Mouse (Mus musculus) cerebellum, adult 11 months (tissue): ENCODE measurements around the gene Gm49358.

Source experiments
- DNase-seq: peaks from one replicate; pipeline ENCODE4 v3.0.0; 2022

The Gm49358 gene

DNA sequence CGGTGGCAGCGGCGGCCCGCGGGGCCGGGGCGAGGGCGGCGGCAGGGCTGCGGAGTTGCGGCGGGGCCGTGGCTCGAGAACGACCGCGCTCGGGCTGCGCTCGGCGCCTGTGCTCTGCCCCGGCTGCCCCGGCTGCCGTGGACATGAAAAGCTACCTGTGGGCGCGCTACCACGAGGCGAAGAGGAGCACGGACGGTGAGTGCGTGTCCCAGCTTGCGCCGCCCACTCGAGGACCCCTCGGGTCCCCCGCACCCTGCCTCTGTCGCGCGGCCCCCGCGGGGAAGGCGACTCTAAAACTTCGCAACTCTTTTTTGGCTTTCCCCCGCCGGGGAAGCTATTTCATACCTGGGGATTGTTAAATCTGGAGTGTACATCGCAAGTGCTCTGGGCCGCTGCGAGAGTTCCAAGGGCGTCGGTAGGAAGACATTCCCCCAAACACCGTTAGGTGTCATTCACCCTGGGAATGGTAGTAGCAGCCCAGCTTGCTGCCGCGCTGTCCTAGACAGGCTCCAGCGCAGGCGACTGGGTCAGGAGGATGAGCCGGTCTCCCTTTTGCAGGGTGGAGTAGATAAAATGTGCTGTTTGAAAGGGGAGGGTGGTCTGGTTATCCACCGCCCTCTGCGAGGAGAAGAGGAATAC lies 15.5 kb downstream of the Gm49358 start:
- DNase-seq: no peak

DNA sequence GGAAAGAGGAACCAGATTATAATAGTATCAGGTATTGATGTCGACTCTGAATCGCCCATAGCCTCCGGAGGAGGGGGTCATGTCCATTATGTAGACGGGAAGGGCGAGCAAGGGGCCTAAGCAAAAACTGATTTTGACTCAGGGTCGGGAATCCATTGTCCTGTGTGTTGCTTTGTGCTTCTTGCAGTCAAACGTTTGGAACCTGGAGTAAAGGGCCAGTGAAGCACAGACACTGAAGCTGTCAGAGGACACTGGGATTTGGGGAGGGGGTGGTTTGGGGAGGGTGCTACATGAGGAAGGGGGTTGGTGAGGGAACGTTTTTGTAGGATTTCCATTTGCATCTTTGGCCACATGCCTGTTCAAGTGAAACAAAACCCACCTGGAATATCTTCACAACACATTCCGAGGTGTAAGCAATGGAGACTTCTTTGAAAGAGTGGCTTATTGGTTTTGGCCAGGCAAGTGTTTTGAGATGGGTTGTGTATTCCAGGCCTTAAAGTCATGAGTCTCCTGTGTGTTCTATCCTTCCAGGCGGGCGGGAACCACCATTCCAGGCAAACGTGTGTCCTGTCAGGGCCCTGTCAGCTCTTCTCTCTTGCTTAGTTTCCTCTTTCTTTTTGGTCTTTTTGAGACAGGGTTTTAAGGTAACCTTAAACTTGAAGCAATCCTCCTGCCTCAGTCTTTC lies 16.2 kb downstream of the Gm49358 start:
- no peak for DNase-seq

DNA sequence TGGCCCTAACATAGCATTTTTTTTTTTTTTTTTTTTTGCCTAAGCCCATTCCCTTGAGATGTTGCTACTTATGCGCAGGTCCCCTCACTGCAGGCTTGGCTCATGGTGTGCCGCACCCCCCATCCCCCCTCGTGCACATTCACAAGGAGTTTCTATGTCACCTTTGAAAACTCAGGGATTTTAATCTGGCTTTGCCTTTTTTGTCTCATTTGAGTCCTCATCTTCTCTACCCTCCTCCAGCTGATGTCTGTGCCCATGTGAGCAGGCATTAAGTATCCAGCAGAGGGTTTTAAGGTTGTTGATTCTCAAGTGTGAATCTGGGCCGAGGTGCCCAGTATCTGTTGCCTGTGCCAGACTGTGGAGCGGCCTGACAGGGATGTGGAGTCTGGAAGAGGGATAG lies 17.9 kb downstream of the Gm49358 start:
- no peak for DNase-seq

DNA sequence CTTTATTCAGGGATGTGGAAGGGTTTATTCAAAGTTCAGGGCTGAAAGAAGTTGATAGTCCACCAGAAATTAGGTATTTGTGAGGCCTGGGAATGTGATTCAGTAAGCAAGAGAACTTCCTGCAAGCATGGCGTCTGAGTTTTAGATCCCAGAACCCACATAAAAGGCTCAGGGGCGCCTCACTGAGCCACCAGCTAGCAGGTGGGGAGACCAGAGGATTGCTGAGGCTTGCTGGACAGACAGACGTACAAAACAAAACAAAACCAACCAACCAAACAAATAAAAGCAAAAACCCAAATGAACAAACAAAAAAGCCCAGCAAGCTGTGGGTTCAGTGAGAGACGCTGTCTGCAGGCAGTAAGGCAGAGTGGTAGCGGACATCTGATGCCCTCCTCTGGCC lies 18.9 kb downstream of the Gm49358 start:
- no peak for DNase-seq

DNA sequence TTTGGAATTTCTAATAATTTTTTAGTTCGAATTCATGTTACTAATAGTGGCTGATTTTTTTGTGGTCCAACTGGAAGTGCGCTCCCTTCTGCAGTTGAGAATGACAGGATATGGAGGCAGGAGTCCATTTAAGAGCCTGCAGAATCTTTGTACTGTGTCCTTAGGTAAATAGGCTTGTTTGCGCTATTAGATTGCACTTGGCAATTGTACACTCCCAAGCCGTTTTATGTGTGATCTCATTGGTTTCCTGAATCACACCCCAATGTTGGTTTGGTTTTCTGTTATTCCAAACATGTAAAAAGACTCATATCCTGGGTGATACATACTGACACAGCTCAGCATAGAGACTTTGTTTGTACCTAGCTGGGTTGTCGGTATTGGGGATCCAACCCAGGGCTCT lies 19.8 kb downstream of the Gm49358 start:
- DNase-seq: no peak

DNA sequence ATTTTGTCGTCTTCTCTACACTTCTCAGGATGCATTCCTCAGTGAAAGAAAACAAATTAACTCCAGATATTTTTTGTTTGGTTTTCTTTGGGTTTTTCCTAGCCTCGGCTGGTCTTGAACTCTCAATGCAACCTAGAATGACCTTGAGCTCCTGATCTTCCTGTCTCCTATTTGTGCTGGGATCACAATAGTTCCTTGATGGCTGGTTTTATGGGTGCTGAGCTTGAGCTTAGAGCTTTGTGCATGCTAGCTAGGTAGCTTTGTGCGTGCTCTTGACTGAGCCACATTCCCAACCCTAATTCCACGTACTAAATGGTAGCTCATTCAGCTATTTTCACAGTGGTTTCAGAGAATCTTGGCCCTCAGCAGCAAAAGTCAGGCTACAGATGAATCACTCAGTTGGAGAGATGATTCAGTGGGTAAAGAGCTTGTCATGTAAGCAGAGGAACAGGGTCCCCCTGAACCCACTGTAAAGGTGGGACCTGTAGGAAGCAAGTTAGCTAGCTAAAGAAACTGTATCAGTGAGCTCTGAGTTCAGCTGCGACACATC lies 20.4 kb downstream of the Gm49358 start:
- DNase-seq: no peak

DNA sequence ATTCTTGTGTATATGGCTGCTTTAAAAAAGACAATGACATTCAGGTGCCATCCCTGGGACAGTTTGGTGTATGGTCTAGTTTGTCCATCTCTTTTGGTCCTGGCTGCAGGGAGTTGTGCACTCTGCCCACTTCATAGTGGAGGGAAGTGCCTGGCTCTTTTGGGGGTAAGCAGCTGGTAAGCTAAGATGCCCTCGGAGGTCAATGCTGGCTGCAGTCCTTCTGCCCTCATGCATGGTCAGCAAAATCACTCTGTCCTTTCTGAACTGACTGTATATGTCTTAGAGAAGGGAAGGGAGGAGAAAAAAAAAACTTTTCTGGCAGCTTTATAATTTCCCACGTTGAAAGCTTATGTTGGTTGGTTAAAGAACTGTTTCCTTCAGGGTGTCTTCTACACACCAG lies 21.6 kb downstream of the Gm49358 start:
- DNase-seq: no peak

DNA sequence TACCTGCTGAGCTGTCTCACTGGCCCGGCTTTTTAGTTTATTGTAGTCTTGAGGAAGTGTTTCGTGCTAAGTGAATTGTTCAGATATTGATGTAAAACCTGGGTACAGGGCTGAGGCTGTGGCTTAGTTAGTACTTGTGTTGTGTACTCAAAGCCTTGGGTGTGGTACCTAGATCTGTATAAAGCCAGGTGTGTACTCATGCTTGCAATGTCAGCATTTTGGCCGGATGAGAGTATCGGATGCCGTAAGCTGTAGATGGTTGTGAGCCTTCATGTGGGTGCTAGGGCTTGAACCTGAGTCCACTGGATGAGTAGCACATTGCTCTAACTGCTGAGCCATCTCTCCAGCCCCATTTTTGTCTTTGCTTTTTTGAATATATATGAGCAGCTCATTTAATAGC lies 22.3 kb downstream of the Gm49358 start:
- DNase-seq: no peak

DNA sequence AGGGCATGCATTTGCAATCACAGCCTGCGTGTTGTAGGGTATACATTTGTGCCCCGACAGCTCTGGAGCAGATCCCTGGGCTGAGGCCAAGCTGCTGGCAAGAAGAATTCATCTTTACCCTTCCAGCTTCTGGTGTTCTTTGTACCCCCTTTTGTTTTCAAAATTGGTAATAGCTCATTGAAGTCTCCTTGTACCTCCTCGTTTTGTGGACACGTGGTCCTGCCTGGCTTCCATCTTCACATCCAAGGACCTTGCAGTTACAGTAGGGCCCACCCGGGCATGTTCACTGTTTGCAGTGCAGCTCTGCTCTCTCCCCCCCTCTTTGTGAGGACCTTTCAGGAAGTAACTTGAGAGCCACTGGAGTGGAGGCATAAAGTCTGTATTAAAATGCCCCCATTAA lies 24.4 kb downstream of the Gm49358 start:
- DNase-seq: no peak

DNA sequence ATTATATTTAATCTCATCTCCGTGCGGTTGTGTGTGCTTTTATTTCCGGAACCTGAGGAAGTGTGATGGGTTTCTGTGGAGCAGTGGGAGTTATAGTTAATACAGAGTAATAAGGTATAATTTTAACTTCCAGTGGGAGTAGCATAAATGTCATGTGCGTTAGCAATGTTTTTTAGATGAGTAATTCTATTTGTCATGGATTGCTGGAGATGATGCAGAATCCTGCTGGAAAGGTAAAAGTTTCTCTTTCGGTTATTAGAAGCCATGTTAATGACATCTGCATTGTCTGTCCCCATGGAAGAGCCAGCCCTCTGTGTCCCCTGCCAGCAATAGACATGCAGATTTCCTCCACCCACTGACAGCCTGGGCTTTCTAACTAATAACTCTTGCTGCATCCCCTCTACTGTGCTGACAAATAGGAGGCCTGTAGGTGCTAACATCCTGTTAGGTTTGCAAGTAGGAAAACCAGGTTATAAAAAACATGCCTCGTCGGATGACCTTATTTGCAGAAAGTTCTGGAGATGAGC lies 25.4 kb downstream of the Gm49358 start:
- DNase-seq: no peak

DNA sequence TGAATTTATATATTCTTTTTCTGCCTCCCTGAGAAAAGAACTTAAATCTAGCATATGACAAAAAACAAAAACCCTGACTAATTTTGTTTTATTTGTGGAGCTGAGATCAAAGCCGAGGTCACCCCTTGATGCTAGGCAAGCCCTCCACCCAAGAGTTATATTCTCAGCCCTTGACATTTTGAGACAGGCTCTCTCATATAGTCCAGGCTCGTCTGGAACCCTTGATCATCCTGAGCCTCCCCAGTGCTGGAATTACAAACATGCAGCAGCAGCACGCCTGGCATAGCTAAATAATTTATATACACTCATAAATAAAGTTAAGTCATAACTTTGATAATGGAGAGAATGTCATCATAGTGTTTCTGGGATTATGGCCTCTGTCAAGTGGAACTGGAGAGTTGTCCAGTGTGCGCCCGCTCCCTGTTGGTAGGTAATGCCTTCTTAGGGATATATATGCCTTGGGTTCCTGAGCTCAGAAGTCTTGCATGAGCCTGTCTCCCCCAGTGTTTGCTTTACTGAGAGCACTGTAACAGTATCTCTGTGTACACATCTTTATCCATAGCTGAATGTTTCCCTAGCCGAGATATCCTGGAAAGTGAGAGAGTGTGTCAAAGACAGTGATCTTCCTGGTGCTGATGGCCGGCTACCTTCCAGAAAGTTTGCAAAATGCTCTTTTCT lies 27.9 kb downstream of the Gm49358 start:
- no peak for DNase-seq

DNA sequence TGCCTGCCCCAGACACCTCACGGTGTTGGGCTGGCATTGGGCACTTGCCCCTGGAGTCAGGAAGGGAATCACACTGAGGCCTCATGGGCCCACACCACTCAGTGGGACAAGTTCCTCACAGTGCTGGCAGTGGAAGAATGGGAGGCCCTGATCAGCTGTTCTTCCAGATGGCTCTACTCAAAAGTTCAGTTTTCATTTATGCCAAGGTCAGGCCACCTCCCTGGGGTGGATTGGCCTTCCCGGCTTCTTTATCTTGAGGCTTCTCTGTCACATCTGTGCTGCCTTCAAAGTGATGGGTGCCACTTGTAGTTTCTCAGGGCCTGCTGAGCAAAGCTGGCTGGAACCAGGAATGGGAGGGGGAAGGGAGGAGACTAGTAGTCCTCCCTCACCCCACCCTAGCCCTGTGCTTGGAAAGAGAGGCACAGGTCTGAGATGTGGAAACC lies 29.8 kb downstream of the Gm49358 start:
- DNase-seq: no peak

DNA sequence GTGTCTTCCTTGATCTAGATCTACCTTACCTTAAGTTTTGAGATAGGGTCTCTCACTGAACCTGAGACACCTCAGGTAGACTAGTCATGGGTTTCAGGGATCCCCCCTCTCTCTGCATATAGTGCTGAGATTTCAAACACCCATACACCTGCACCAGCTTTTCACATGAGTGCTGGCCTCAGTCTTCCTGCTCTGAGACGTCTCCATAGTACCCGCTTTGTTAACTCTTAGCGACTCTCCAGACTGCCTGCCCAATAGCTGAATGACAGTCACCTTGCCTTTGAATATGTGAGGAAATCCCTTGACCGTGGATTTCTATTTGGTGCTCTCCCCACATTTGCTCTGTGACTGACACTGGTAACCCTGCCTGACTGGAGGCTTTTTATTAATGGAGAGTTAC lies 30.4 kb downstream of the Gm49358 start:
- no peak for DNase-seq

DNA sequence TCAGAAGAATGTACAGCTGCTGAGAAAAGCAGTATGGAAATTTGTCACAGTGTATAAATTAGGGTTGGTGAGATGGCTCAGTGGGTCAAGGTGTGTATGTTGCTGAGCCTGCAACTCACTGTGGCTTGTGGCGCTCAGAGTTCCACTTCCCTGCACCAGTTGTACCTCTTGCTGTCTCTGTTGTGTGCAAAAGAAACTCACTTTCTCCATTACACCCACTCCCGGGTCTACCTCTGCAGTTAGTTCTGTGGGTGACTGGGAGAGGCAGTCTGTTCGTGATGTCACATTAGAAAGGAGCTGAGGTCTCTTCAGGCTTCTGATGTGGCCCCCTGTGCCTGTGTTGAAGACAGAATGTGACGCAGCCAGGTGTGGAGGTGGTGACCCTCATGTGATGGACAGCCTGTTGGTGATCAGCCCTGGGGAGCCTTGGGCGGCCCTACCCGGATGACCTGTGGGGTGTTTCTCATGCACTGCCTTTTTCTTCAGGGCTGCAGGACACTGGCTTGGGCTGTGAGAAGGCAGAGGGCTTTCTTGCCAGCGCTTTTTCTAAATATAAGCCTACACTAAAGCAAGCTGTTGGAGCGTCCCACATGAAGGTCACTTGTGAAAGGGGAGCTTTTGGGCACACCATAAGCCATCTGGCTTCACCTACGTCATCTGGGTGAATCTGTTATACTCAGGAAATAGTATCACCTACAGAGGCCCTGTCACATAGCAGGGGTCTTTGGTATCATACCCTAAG lies 31.2 kb downstream of the Gm49358 start:
- no peak for DNase-seq

DNA sequence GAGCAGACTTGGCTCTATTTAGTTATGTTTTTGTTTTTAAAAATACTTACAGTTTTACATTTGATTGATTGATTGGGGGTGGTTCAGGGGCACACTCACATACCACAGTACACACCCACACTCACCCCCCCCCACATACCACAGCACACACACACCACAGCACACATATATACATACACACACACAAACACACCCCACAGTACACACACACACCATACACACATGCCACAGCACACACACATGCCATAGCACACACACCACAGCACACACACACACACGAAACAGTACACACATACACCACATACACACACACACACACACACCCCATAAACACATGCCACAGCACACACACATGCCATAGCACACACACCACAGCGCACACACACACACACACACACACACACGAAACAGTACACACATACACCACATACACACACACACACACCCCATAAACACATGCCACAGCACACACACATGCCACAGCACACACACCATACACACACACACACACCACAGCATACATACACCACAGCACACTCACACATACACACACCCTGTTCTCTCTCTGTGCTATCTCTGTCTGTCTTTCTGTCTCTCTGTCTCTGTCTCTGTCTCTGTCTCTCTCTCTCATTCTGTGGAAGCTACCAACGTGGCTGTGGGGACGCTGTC lies 32.4 kb downstream of the Gm49358 start:
- DNase-seq: no peak

DNA sequence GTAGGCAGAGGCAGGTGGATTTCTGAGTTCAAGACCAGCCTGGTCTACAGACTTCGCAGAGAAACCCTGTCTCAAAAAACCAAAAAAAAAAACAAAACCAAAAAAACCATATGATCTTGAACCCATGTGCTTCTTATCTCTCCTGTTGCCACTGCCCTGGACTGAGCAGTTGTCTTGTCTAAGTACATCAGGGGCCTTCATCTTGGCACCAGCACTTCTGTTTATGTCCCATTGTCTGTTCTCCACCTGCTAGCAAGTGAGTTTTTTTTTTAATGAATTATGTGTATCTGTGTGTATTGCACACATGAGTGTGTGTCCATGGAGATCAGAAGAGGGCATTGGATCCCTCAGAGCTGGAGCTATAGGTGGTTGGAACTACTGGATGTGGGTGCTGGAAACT lies 43.6 kb downstream of the Gm49358 start:
- no peak for DNase-seq

DNA sequence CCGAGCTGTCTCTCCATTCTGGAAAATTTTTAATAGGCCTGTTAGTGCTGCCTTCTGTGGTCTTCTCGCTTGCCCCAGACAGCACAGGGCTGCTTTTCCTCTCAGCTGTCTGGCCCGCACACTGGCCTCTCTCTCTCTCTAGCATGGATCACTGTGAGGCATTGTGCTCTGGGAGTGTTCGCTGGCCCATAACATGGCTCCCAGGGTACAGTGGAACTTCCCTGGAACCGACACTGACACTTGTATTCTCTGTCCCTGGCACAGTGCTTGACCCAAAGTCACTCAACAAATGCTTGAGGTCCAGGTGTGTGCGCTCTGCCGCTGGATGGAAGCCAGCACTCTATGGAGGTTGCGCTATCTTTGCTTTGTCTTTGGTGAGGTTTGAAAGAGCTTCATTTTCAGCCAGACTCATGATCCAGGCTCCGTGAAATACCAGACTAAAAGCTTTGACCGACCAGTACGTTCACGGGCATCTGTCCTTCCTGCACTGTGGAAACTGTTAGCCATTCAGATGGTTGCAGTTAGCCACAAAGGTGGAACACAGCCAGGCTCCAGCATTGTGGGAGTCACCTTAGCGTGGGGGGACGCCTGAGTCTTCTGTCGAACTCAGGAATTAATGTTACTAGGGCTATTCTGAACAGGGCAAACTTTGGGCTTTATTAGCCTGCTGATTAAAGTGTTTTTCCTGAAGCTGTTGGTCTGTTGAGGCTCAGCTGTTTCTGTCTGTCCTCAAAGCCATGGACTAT lies 44.4 kb downstream of the Gm49358 start:
- no peak for DNase-seq

DNA sequence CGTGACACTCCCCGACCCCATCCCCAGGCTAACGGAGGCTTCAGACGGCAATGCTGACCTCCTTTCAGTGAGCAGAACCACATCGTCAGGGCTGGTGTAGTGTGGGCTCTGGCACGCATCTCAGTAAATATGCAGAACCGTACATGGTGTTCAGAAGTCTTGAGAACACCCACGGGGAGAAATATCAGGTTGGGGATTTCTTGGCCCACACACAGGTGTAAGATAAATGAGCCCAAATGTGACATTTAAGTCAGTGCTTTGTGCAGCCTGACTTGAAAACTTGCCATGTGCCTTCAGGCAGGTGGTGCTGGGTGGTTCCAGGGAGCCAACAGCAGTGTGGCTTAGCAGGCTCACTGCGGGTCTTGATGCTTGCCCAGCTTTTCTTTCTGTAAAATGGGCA lies 46.2 kb downstream of the Gm49358 start:
- no peak for DNase-seq

DNA sequence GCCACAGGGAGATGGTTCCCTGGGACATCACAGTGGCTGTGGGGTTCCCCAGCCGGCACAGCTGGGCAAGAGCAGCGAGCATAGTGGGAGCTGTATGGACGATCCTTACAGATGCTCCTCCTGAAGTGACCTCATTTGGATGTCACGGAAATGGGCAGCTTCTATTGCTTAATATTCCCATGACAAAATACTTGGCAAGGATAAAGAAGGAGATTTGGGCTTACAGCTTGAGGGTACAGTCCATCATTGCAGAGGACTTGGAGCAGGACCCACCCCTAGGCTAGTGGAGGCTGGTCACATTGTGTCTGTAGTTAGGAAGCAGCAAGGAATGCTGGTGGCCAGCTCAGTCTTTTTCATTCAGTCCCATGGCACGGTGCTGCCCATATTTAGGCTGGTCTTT lies 46.8 kb downstream of the Gm49358 start:
- DNase-seq: no peak

DNA sequence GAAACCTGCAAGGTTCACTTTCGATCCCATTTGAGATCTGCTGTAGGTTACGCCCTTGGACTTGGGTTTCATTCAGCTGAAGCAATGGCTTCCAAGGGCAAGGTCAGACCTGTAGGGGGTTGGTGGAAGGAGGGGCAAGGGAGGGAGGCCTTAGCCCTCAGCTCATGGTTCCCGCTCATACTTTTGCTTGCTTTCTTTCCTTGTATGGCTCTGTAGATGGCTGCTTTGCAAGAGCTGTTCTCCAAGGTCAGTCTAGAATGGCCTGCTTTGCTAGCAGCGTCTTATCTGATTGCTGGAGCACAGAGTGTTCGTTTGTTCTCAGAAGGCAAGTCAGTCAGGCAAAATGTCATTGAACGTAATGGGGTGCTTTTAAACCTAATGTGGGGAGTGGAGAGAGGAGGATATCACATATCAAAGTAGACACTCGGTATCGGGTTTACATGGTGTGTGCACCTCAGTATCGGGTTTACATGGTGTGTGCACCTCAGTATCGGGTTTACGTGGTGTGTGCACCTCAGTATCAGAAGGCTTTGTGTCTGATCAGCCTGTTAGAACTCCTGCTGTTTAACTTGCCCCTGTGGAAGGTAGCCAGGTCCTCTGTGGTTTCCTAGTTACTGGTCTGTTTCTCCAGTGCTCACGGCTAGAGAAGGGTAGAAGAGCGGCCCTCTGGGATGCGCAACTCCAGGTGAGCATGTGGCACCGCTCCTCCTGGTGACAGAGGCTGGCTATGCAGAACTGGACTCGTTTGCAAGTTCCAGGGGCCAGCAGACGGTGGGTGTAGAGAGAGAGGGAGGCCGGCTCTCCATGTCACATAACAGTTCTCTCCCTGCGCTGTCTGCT lies 50.7 kb downstream of the Gm49358 start:
- DNase-seq: no peak

DNA sequence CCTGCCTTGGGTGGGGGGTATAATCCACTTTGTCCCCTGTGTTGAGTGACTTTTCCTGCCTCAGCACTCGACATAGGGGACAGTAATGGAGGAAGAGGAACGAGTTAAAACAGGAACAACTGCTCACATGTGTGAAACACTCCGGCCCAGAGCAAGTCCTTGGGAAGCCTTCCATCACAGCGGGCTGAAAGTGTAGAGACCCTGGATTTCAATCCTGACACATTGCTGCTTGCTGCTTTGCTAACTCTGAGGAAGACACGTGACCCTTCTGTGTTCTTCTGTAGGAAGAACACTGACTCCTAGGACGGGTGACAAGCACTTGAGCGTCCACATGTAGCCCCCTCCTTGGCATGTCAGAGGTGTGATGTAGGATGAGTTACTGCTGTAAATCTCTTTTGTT lies 51.4 kb downstream of the Gm49358 start:
- no peak for DNase-seq
